Mouse (Mus musculus) neural tube, embryonic 12.5 days (tissue): Measurements from ENCODE around the gene Slc25a24. TPM values are rescaled to one million over a fixed set of nuclear protein-coding genes. Genes with fewer than 3 reads are reported as not detected.

Source experiments
- ATAC-seq: fragments of 200-750 bp; cut with Nextera tagmentation; 2 replicates; pipeline ENCODE4 v1.8.0; 2017; ENCODE audit warnings: low read depth, mild to moderate bottlenecking, moderate TSS enrichment, moderate library complexity; ENCODE audit not compliant: low FRiP score
- H3K27ac ChIP-seq: fragments of 300-500 bp; sonication (generic); 2 replicates; pipeline ENCODE4 v1.5.1; 2016
- H3K27me3 ChIP-seq: fragments of 300-500 bp; sonication (generic); replicated peaks from 2 replicates; pipeline ENCODE4 v1.6.1; 2016; ENCODE audit warnings: mild to moderate bottlenecking
- H3K36me3 ChIP-seq: fragments of 300-500 bp; sonication (generic); 2 replicates; pipeline ENCODE4 v1.6.1; 2016; ENCODE audit warnings: mild to moderate bottlenecking
- H3K4me1 ChIP-seq: fragments of 300-500 bp; sonication (generic); 2 replicates; pipeline ENCODE4 v1.6.1; 2016
- H3K4me2 ChIP-seq: fragments of 300-500 bp; sonication (generic); replicated peaks from 2 replicates; pipeline ENCODE4 v1.6.1; 2016; ENCODE audit warnings: mild to moderate bottlenecking
- H3K4me3 ChIP-seq: fragments of 300-500 bp; sonication (generic); 2 replicates; pipeline ENCODE4 v1.5.1; 2016
- H3K9ac ChIP-seq: fragments of 300-500 bp; sonication (generic); 2 replicates; pipeline ENCODE4 v1.6.1; 2016; ENCODE audit warnings: mild to moderate bottlenecking
- H3K9me3 ChIP-seq: fragments of 300-500 bp; sonication (generic); 2 replicates; pipeline ENCODE4 v1.6.1; 2016; ENCODE audit warnings: mild to moderate bottlenecking
- WGBS: fragments of 180-500 bp; shearing (Covaris S2); methylation state at CpG from one replicate; pipeline ENCODE4 v1.1.7; 2016; 5-methylcytosine and 5-hydroxymethylcytosine counted together
- polyA plus RNA-seq: library from polyadenylated mRNA; unstranded; fragments of >200 nt; fragmentation: Nextera tagmentation; extraction: Ambion mirVana; gene quantifications from 2 replicates; pipeline ENCODE4 v1.2.1, GENCODE M21; 2016

Slc25a24 gene
- polyA plus RNA-seq, 1 experiment from 2014 or later = 24.2 TPM

- Histone ChIP-seq H3K27ac (no peak overlapping the region), H3K9me3 (no peaks in the 10 kb centered on the region), H3K4me1 (no peaks in the 10 kb centered on the region), H3K9ac (no peak overlapping the region), H3K27me3 (no peaks in the 10 kb centered on the region), H3K4me3 (no peak overlapping the region), H3K4me2 (no peak overlapping the region), H3K36me3 (no peaks in the 10 kb centered on the region)
- 86% methylated on average over 5 of the region's 5 CpGs for WGBS
- ATAC-seq = no peak
Measured at GRCm38 (mm10) chr3:109174394-109174793, 51.4 kb downstream of the Slc25a24 start.

DNA sequence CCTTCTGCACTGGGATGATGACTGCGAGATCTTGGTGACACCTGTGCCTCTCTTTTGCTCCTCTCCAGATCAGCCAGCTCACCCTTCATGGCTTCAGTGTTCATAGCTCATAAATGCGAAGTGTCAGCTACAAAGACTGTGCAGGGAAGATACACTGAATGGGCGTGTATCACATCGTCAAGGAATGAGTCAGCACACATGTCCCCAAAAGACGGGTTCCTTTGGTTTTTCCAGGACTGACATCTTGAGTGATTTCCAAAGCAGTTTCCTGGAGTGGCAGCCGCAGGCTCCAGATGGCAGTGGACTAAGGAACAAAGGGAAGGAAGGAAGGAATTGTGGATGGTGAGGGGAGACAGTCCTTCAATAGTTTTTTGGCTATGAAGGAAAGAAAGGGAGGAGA lies 55.8 kb downstream of the Slc25a24 start:
- Histone ChIP-seq H3K27me3 (no peaks in the 10 kb centered on the region), H3K27ac (no peak overlapping the region), H3K4me1 (no peaks in the 10 kb centered on the region), H3K9me3 (no peaks in the 10 kb centered on the region), H3K4me2 (no peak overlapping the region), H3K4me3 (no peak overlapping the region), H3K9ac (no peak overlapping the region), H3K36me3 (no peaks in the 10 kb centered on the region)
- WGBS = 48% methylated on average over 6 of the region's 6 CpGs
- ATAC-seq = no peak

DNA sequence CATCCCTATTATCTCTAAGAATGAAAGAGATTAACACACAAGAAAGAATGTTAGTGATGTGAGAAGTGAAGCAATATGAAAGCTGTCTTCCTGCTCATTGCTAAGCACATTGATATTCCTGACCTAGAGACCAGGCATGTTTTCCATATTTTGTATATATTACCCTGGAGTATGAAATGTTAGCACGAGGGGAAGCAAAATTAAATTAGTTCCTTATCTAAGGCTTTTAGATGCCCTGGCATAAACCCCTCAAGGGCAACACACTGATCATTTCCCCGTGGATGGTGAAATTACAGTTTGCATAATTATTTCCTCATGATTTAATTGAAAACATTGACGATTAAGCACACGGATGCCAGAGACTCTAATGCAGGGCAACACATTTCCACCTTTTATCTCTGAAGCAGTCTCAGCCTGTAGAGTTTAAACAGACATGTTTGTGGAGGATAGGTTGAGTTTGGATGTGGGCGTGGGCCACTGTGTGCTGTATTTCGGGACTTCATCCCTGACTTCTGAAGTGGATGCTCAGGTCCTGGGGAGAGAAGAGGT lies 56.7 kb downstream of the Slc25a24 start:
- 79% methylated on average over 6 of the region's 6 CpGs for WGBS
- Histone ChIP-seq H3K9me3 (no peaks in the 10 kb centered on the region), H3K4me3 (no peak overlapping the region), H3K4me1 (no peaks in the 10 kb centered on the region), H3K9ac (no peak overlapping the region), H3K27me3 (no peaks in the 10 kb centered on the region), H3K36me3 (no peaks in the 10 kb centered on the region), H3K4me2 (no peak overlapping the region), H3K27ac (no peak overlapping the region)
- ATAC-seq = no peak

DNA sequence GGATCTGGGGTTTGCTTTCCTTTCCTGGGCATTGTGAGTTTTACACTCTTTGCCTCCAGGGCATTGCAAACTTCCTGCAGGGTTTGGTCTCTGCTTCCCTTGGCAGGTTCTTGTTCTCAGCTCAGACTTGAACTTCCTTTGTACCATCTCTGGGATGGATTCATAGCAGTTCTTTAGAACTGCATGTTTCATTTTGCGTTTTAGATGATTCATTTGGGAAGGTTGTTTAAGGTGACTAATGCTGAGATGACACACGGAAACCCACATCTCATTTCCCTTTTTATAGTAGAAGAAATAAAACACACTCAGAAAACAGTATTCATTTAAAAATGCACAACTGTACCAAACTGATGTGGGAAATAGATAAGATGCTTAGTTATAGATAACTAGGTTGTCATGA lies 73.2 kb downstream of the Slc25a24 start:
- ATAC-seq = no peak

GRCm38 (mm10) chr3:109199280-109199679 lies 76.3 kb downstream of the Slc25a24 start:
- H3K27me3 ChIP-seq = no peaks in the 10 kb centered on the region
- H3K4me3 ChIP-seq = no peak overlapping the region
- H3K27ac ChIP-seq = no peak overlapping the region
- 91% methylated on average over 1 of the region's 1 CpGs for WGBS
- H3K9ac ChIP-seq = no peak overlapping the region
- H3K36me3 ChIP-seq = no peaks in the 10 kb centered on the region
- H3K9me3 ChIP-seq = no peaks in the 10 kb centered on the region
- H3K4me2 ChIP-seq = no peak overlapping the region
- H3K4me1 ChIP-seq = no peaks in the 10 kb centered on the region
- ATAC-seq = no peak

More for the DNA sequence above, 73.2 kb downstream of the Slc25a24 start:
- H3K27me3 ChIP-seq = no peaks in the 10 kb centered on the region
- H3K4me1 ChIP-seq = no peaks in the 10 kb centered on the region
- H3K9ac ChIP-seq = no peak overlapping the region
- no peaks in the 10 kb centered on the region for H3K36me3 ChIP-seq
- no peak overlapping the region for H3K4me3 ChIP-seq
- no peak overlapping the region for H3K4me2 ChIP-seq
- no peak overlapping the region for H3K27ac ChIP-seq
- WGBS = 92% methylated on average over 2 of the region's 2 CpGs
- no peaks in the 10 kb centered on the region for H3K9me3 ChIP-seq

GRCm38 (mm10) chr3:109212322-109212721 lies 89.4 kb downstream of the Slc25a24 start:
- Histone ChIP-seq H3K4me3 (no peak overlapping the region), H3K4me2 (no peak overlapping the region), H3K27ac (no peak overlapping the region), H3K27me3 (no peaks in the 10 kb centered on the region), H3K36me3 (no peaks in the 10 kb centered on the region), H3K9ac (no peak overlapping the region), H3K9me3 (no peaks in the 10 kb centered on the region), H3K4me1 (no peaks in the 10 kb centered on the region)
- no peak for ATAC-seq
- 87% methylated on average over 3 of the region's 3 CpGs for WGBS

GRCm38 (mm10) chr3:109216352-109216751 lies 93.4 kb downstream of the Slc25a24 start:
- H3K4me1 ChIP-seq = no peaks in the 10 kb centered on the region
- H3K4me2 ChIP-seq = no peak overlapping the region
- ATAC-seq = no peak
- no peaks in the 10 kb centered on the region for H3K36me3 ChIP-seq
- H3K9me3 ChIP-seq = no peaks in the 10 kb centered on the region
- no peak overlapping the region for H3K9ac ChIP-seq
- no peak overlapping the region for H3K4me3 ChIP-seq
- H3K27ac ChIP-seq = no peak overlapping the region
- no peaks in the 10 kb centered on the region for H3K27me3 ChIP-seq

Other genes starting within 250 kb of the Slc25a24 start
- gene Fndc7, start 233.1 kb upstream of the Slc25a24 start, polyA plus RNA-seq = 0.05 TPM in 1 of 2 replicates, not detected in the other
- 76.6 and 78.9 TPM in 2 replicates for gene Prpf38b, start 211.4 kb upstream of the Slc25a24 start, polyA plus RNA-seq
- 0.71 and 0.74 TPM in 2 replicates for gene Henmt1, start 183.3 kb upstream of the Slc25a24 start, polyA plus RNA-seq
- not detected in 2 replicates for gene Gm9857, start 182.7 kb upstream of the Slc25a24 start, polyA plus RNA-seq
- gene Fam102b, start 95.5 kb upstream of the Slc25a24 start, polyA plus RNA-seq = 22.0 and 27.5 TPM in 2 replicates
- gene Slc25a54, start 42.7 kb upstream of the Slc25a24 start, polyA plus RNA-seq = not detected in 2 replicates
- gene Vav3, start 217.5 kb downstream of the Slc25a24 start, polyA plus RNA-seq = 23.1 and 23.6 TPM in 2 replicates